Mouse (Mus musculus): ENCODE data around the gene Fam129a.

DNA sequence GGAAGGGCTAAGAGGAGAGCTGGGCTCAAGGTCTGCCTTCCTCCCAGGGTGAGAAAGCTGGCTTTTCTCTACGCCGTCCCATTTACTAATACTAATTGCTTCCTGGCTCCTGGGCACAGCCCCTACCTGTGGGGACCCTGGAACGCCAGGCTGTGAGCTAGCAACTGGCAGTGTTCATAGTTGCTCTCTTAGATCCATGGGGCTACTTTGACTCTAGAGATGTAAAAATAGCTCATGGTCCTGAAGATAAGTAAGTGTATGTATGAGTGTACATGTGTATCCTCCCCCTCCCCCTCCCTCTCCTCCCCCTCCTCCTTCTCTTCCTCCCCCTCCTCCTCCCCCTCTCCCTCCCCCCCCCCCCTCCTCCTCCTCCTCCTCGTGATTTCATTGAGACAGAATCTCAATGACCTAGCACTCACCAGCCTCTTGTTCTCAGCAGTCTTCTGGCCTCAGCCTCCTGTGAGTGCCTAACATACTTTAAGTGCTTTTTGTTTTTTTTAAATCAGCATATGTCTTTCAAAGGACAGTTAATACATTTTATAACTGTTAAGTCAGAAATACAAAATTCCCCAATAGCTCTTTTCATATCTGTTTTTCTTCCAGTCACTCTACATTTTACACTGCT is 106.3 kb downstream of the Fam129a start:
- no peak for TF ChIP-seq CTCF (IDR thresholded peaks at IDR 0.05; ENCODE audit: low read depth, low read length)
- no peak for TF ChIP-seq POLR2A (IDR thresholded peaks at IDR 0.05; ENCODE audit: insufficient read depth, low read length)
- TF ChIP-seq EP300 (IDR thresholded peaks at IDR 0.05; ENCODE audit: insufficient read depth, low read depth, low read length) = no peak

Data from ES-Bruce4 (cell line).